Mouse (Mus musculus): Measurements from ENCODE around the gene Mcidas. TPM values are rescaled to one million over a fixed set of nuclear protein-coding genes. Genes with fewer than 3 reads are reported as not detected.

Gene Mcidas
- polyA plus RNA-seq, 1 experiment = not detected

- no peaks in the 10 kb centered on the region for H3K27me3 ChIP-seq (ENCODE audit: control insufficient read depth, insufficient read depth, low read length)
- no peaks in the 10 kb centered on the region; the same call in 1 of the 2 replicates for H3K36me3 ChIP-seq (ENCODE audit: control insufficient read depth, insufficient read depth, low read length)
- H3K4me3 ChIP-seq (ENCODE audit: control insufficient read depth, low read depth, low read length) = peak overlapping the region; percentile 64
- TF ChIP-seq POLR2A (IDR thresholded peaks at IDR 0.05; ENCODE audit: control insufficient read depth, low read depth, low read length) = no peak
- TF ChIP-seq CTCF (IDR thresholded peaks at IDR 0.05; ENCODE audit: control insufficient read depth, insufficient read depth, insufficient replicate concordance, low read depth, low read length) = no peak
- H3K27ac ChIP-seq (ENCODE audit: control insufficient read depth, insufficient read depth, low read depth, low read length) = peak overlapping the region; percentile 99
- peaks cover 11% of the 10 kb centered on the region for H3K4me1 ChIP-seq (ENCODE audit: control insufficient read depth, insufficient read depth, low read length)
Measured at GRCm38 (mm10) chr13:113032831-113033230, 39.2 kb downstream of the Mcidas start.

GRCm38 (mm10) chr13:113034271-113034886 lies 40.7 kb downstream of the Mcidas start:
- Histone ChIP-seq H3K36me3 (ENCODE audit: control insufficient read depth, insufficient read depth, low read length) (no peaks in the 10 kb centered on the region; the same call in 1 of the 2 replicates), H3K4me3 (ENCODE audit: control insufficient read depth, low read depth, low read length) (peak overlapping the region; percentile 93), H3K27me3 (ENCODE audit: control insufficient read depth, insufficient read depth, low read length) (no peaks in the 10 kb centered on the region), H3K27ac (ENCODE audit: control insufficient read depth, insufficient read depth, low read depth, low read length) (peak overlapping the region; percentile 96), H3K4me1 (ENCODE audit: control insufficient read depth, insufficient read depth, low read length) (peaks cover 12% of the 10 kb centered on the region)
- peak; percentile 39; the same call in 1 of the 2 replicates for TF ChIP-seq POLR2A (IDR thresholded peaks at IDR 0.05; ENCODE audit: control insufficient read depth, low read depth, low read length)
- TF ChIP-seq CTCF (IDR thresholded peaks at IDR 0.05; ENCODE audit: control insufficient read depth, insufficient read depth, insufficient replicate concordance, low read depth, low read length) = no peak

- Histone ChIP-seq H3K36me3 (ENCODE audit: control insufficient read depth, insufficient read depth, low read length) (no peaks in the 10 kb centered on the region; the same call in 1 of the 2 replicates), H3K4me1 (ENCODE audit: control insufficient read depth, insufficient read depth, low read length) (peaks cover 12% of the 10 kb centered on the region), H3K4me3 (ENCODE audit: control insufficient read depth, low read depth, low read length) (peak within 1 kb of the TSS; percentile 93), H3K27me3 (ENCODE audit: control insufficient read depth, insufficient read depth, low read length) (no peaks in the 10 kb centered on the region), H3K27ac (ENCODE audit: control insufficient read depth, insufficient read depth, low read depth, low read length) (peak within 1 kb of the TSS; percentile 96)
- TF ChIP-seq POLR2A (IDR thresholded peaks at IDR 0.05; ENCODE audit: control insufficient read depth, low read depth, low read length) (0 out of 2 replicates have a peak, but pooled peaks have one; percentile 12), CTCF (IDR thresholded peaks at IDR 0.05; ENCODE audit: control insufficient read depth, insufficient read depth, insufficient replicate concordance, low read depth, low read length) (no peak)
Measured at GRCm38 (mm10) chr13:113034950-113035421, 41.3 kb downstream of the Mcidas start, which contains the start of gene Cdc20b. TSS of gene Cdc20b (plus strand) at chr13:113035111.

GRCm38 (mm10) chr13:113035852-113036251 lies 42.2 kb downstream of the Mcidas start:
- Histone ChIP-seq H3K4me1 (ENCODE audit: control insufficient read depth, insufficient read depth, low read length) (peaks cover 11% of the 10 kb centered on the region), H3K27ac (ENCODE audit: control insufficient read depth, insufficient read depth, low read depth, low read length) (no peak overlapping the region), H3K27me3 (ENCODE audit: control insufficient read depth, insufficient read depth, low read length) (no peaks in the 10 kb centered on the region), H3K4me3 (ENCODE audit: control insufficient read depth, low read depth, low read length) (peak overlapping the region; percentile 93), H3K36me3 (ENCODE audit: control insufficient read depth, insufficient read depth, low read length) (no peaks in the 10 kb centered on the region; the same call in 1 of the 2 replicates)
- TF ChIP-seq POLR2A (IDR thresholded peaks at IDR 0.05; ENCODE audit: control insufficient read depth, low read depth, low read length) (no peak), CTCF (IDR thresholded peaks at IDR 0.05; ENCODE audit: control insufficient read depth, insufficient read depth, insufficient replicate concordance, low read depth, low read length) (peak; percentile 15; the same call in 1 of the 2 replicates)

DNA sequence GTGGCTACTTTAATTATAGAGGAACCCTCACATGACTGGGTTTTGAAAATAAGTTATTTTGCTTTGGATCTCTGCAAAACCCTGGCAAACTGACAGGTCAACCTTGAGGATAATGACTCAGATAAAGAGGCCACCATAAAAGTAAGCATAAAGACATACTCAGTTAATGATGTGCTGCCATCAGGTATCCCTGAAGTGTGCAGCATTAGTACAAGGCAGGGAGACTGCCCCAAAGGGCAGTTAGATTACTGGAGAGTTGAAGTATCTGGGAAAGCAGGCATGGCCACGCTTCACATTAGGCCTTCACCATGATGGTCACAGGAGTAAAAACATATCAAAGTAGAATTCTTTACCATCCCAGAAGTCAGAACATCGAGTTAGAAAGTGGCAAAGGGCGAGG lies 51.2 kb downstream of the Mcidas start:
- Histone ChIP-seq H3K4me1 (ENCODE audit: control insufficient read depth, insufficient read depth, low read length) (peaks cover 10% of the 10 kb centered on the region), H3K4me3 (ENCODE audit: control insufficient read depth, low read depth, low read length) (no peak overlapping the region), H3K27ac (ENCODE audit: control insufficient read depth, insufficient read depth, low read depth, low read length) (no peak overlapping the region), H3K36me3 (ENCODE audit: control insufficient read depth, insufficient read depth, low read length) (no peaks in the 10 kb centered on the region), H3K27me3 (ENCODE audit: control insufficient read depth, insufficient read depth, low read length) (no peaks in the 10 kb centered on the region)
- TF ChIP-seq POLR2A (IDR thresholded peaks at IDR 0.05; ENCODE audit: control insufficient read depth, low read depth, low read length) (no peak), CTCF (IDR thresholded peaks at IDR 0.05; ENCODE audit: control insufficient read depth, insufficient read depth, insufficient replicate concordance, low read depth, low read length) (no peak)

GRCm38 (mm10) chr13:113045458-113046110 lies 51.9 kb downstream of the Mcidas start:
- no peaks in the 10 kb centered on the region for H3K36me3 ChIP-seq (ENCODE audit: control insufficient read depth, insufficient read depth, low read length)
- H3K27ac ChIP-seq (ENCODE audit: control insufficient read depth, insufficient read depth, low read depth, low read length) = peak overlapping the region; percentile 49; the same call in 1 of the 2 replicates
- H3K27me3 ChIP-seq (ENCODE audit: control insufficient read depth, insufficient read depth, low read length) = no peaks in the 10 kb centered on the region
- TF ChIP-seq CTCF (IDR thresholded peaks at IDR 0.05; ENCODE audit: control insufficient read depth, insufficient read depth, insufficient replicate concordance, low read depth, low read length) = no peak
- no peak for TF ChIP-seq POLR2A (IDR thresholded peaks at IDR 0.05; ENCODE audit: control insufficient read depth, low read depth, low read length)
- peak overlapping the region; percentile 56 for H3K4me3 ChIP-seq (ENCODE audit: control insufficient read depth, low read depth, low read length)
- peaks cover 10% of the 10 kb centered on the region for H3K4me1 ChIP-seq (ENCODE audit: control insufficient read depth, insufficient read depth, low read length)

GRCm38 (mm10) chr13:113046211-113046883 lies 52.7 kb downstream of the Mcidas start, which contains the start of gene Gpx8:
TSS of gene Gpx8 (minus strand) at chr13:113046410.
- peak within 1 kb of the TSS; percentile 56 for H3K4me3 ChIP-seq (ENCODE audit: control insufficient read depth, low read depth, low read length)
- no peak for TF ChIP-seq POLR2A (IDR thresholded peaks at IDR 0.05; ENCODE audit: control insufficient read depth, low read depth, low read length)
- TF ChIP-seq CTCF (IDR thresholded peaks at IDR 0.05; ENCODE audit: control insufficient read depth, insufficient read depth, insufficient replicate concordance, low read depth, low read length) = no peak
- no peaks in the 10 kb centered on the region for H3K27me3 ChIP-seq (ENCODE audit: control insufficient read depth, insufficient read depth, low read length)
- H3K36me3 ChIP-seq (ENCODE audit: control insufficient read depth, insufficient read depth, low read length) = no peaks in the 10 kb centered on the region
- H3K4me1 ChIP-seq (ENCODE audit: control insufficient read depth, insufficient read depth, low read length) = peaks cover 10% of the 10 kb centered on the region
- peak within 1 kb of the TSS; percentile 49; the same call in 1 of the 2 replicates for H3K27ac ChIP-seq (ENCODE audit: control insufficient read depth, insufficient read depth, low read depth, low read length)

Measured in testis, adult 2 months (tissue).